8 mouse cellular contexts compared by ENCODE assay signal in genomic region chr3:114903924-114904438, GRCm38 (mm10). TPM values are rescaled to one million over a fixed set of nuclear protein-coding genes. Genes with fewer than 3 reads are reported as not detected.
DNase-seq lines count a peak whose midpoint lies in the region; ATAC-seq and TF ChIP-seq lines count a peak whose summit lies in the region.

Olfm3 (plus strand) TSS chr3:114904078.

- H3K4me2 ChIP-seq in heart, embryonic 15.5 days, result peak within 1 kb of the TSS; percentile 46
- peak within 1 kb of the TSS; percentile 21; the same call in 1 of the 2 replicates for H3K4me2 ChIP-seq in stomach, embryonic 14.5 days (replicated peaks; ENCODE audit: low read depth, low read length)

- no peaks in the 10 kb centered on the region for H3K36me3 ChIP-seq in ES-Bruce4 (ENCODE audit: control insufficient read depth, insufficient read depth, low read length, poor library complexity, severe bottlenecking)
- no peaks in the 10 kb centered on the region for H3K36me3 ChIP-seq in heart, embryonic 15.5 days
- no peaks in the 10 kb centered on the region for H3K36me3 ChIP-seq in stomach, embryonic 14.5 days (ENCODE audit: control insufficient read depth, insufficient read depth, low read length)

- 0 out of 2 replicates have a peak within 1 kb of the TSS, but pooled peaks have one; percentile 20 for H3K4me3 ChIP-seq in ES-Bruce4 (ENCODE audit: low read depth, low read length)
- H3K4me3 ChIP-seq in heart, embryonic 15.5 days, result peak within 1 kb of the TSS; percentile 19; the same call in 1 of the 2 replicates
- no peak within 1 kb of the TSS for H3K4me3 ChIP-seq in stomach, embryonic 14.5 days (ENCODE audit: low read depth, low read length)

- H3K9me3 ChIP-seq in ES-Bruce4 (replicated peaks; ENCODE audit: control insufficient read depth, insufficient read depth, low read length, poor library complexity, severe bottlenecking), result no peaks in the 10 kb centered on the region
- H3K9me3 ChIP-seq in heart, embryonic 15.5 days (replicated peaks), result no peaks in the 10 kb centered on the region
- H3K9me3 ChIP-seq in stomach, embryonic 14.5 days (ENCODE audit: control insufficient read depth, low read depth, low read length), result no peaks in the 10 kb centered on the region

- no peaks in the 10 kb centered on the region for H3K27me3 ChIP-seq in ES-Bruce4 (ENCODE audit: control insufficient read depth, insufficient read depth, low read length, poor library complexity, severe bottlenecking)
- H3K27me3 ChIP-seq in heart, embryonic 15.5 days, result 0 out of 2 replicates have a peak, but pooled peaks cover 3% of the 10 kb centered on the region
- no peaks in the 10 kb centered on the region for H3K27me3 ChIP-seq in stomach, embryonic 14.5 days (ENCODE audit: control insufficient read depth, insufficient read depth, low read length)

- WGBS in heart, embryonic 15.5 days, result 7% methylated on average over 21 of the region's 21 CpGs
- 8% methylated on average over 21 of the region's 21 CpGs for WGBS in stomach, embryonic 14.5 days

- H3K9ac ChIP-seq in ES-Bruce4 (ENCODE audit: low read depth, poor library complexity, severe bottlenecking), result no peak within 1 kb of the TSS
- H3K9ac ChIP-seq in heart, embryonic 15.5 days, result no peak within 1 kb of the TSS
- no peak within 1 kb of the TSS for H3K9ac ChIP-seq in stomach, embryonic 14.5 days (replicated peaks; ENCODE audit: low read depth, low read length)

- ATAC-seq in heart, embryonic 15.5 days (replicated peaks; ENCODE audit: insufficient number of reproducible peaks, insufficient read depth, low FRiP score, low read depth), result no peak; the same call in 1 of the 2 replicates
- ATAC-seq in stomach, embryonic 14.5 days (ENCODE audit: insufficient number of reproducible peaks, insufficient read depth, low FRiP score, low read depth), result no peak

- no peak for TF ChIP-seq CTCF in ES-Bruce4 (IDR thresholded peaks at IDR 0.05; ENCODE audit: low read depth, low read length)

- no peak within 1 kb of the TSS for H3K27ac ChIP-seq in ES-Bruce4 (ENCODE audit: insufficient read depth, low read length)
- H3K27ac ChIP-seq in heart, embryonic 15.5 days, result no peak within 1 kb of the TSS
- H3K27ac ChIP-seq in stomach, embryonic 14.5 days (ENCODE audit: low read length), result no peak within 1 kb of the TSS

- peak; percentile 38 for DNase-seq in WW6 (ENCODE audit: low read depth, low spot score)
- peak; percentile 76 for DNase-seq in embryo, embryonic 11 days
- peak; percentile 4 to 52 for DNase-seq in layer of hippocampus, adult 18-20 months (ENCODE audit: low spot score in 2 of 2)
- DNase-seq in mesoderm, embryonic 11.5 days (ENCODE audit: low read depth, low spot score), result peak; percentile 70
- no peak for DNase-seq in adipocyte (ENCODE audit: low spot score)

- no peak for TF ChIP-seq EP300 in ES-Bruce4 (IDR thresholded peaks at IDR 0.05; ENCODE audit: insufficient read depth, low read depth, low read length)

- TF ChIP-seq POLR2A in ES-Bruce4 (IDR thresholded peaks at IDR 0.05; ENCODE audit: insufficient read depth, low read length), result no peak

- H3K4me1 ChIP-seq in ES-Bruce4 (ENCODE audit: control insufficient read depth, insufficient read depth, low read length), result no peaks in the 10 kb centered on the region
- H3K4me1 ChIP-seq in heart, embryonic 15.5 days (replicated peaks), result 0 out of 2 replicates have a peak, but pooled peaks cover 2% of the 10 kb centered on the region
- no peaks in the 10 kb centered on the region for H3K4me1 ChIP-seq in stomach, embryonic 14.5 days (ENCODE audit: control insufficient read depth, insufficient read depth, low read length)

RNA-seq across cellular contexts. Expression of gene Olfm3, which starts in this region (rescaled TPM):
- polyA plus RNA-seq in ES-Bruce4 (2011; ENCODE audit: insufficient read depth, insufficient read length, low read depth, missing spikeins), result not detected in 2 replicates
- 0.05 TPM in 1 of 2 replicates, not detected in the other for polyA plus RNA-seq in heart, embryonic 15.5 days (2015; fragmentation: Nextera tagmentation; extraction: Ambion mirVana)
- 10 to 100 TPM; 17.3 to 19.8 TPM for total RNA-seq in layer of hippocampus, adult 18-20 months (2021)
- polyA plus RNA-seq in stomach, embryonic 14.5 days (2014; fragmentation: Nextera tagmentation; extraction: Ambion mirVana), result 0.28 and 0.30 TPM in 2 replicates
